8 mouse cellular contexts compared by ENCODE assay signal in the genomic region with DNA sequence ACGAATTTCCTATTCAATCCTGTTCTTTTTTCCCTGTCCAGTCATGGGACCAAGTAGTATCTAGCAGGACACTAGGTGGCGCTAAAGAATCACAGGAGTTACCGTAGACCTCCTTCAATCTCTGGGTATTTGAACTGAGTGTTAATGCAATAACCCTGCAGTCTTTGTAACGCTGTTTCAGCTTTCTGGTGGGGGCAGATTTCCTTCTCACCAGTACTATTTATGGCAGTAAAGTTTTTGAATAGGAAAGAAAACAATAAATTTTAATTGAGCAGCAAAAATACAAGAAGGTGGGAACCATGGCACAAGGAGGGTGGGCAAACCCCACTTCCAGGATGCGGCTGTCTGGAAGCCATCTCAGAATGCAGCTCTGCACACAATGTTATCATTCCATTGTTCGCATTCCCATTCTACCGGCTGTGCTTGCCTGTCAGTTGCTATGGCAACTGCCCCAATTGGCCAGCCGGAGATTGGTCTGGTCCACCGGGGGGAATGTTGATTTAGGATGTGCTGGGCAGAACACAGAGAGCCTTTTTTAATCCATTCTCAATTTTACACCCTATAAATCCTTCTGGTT.
A peak's percentile ranks its signal among the peaks of the same experiment; 100 is the strongest.
DNase-seq lines count a peak whose midpoint lies in the region; ATAC-seq and TF ChIP-seq lines count a peak whose summit lies in the region.

No protein-coding gene starts in this region.

- ATAC-seq in forebrain, postnatal 0 days, result peak; percentile 97
- peak; percentile 96 for ATAC-seq in hindbrain, embryonic 12.5 days (ENCODE audit: low FRiP score)

- 0 out of 2 replicates have a peak, but pooled peaks cover 5% of the 10 kb centered on the region for H3K36me3 ChIP-seq in forebrain, postnatal 0 days (ENCODE audit: insufficient read depth)
- no peaks in the 10 kb centered on the region for H3K36me3 ChIP-seq in hindbrain, embryonic 12.5 days

- peak overlapping the region; percentile 75 for H3K27ac ChIP-seq in forebrain, postnatal 0 days (ENCODE audit: low read depth, low read length)
- peak overlapping the region; percentile 84 for H3K27ac ChIP-seq in hindbrain, embryonic 12.5 days

- no peaks in the 10 kb centered on the region; the same call in 1 of the 2 replicates for H3K4me1 ChIP-seq in forebrain, postnatal 0 days (ENCODE audit: insufficient read depth)
- H3K4me1 ChIP-seq in hindbrain, embryonic 12.5 days, result peaks cover 13% of the 10 kb centered on the region

- H3K4me2 ChIP-seq in forebrain, postnatal 0 days (ENCODE audit: low read depth), result peak overlapping the region; percentile 31
- peak overlapping the region; percentile 31 for H3K4me2 ChIP-seq in hindbrain, embryonic 12.5 days (replicated peaks)

- H3K4me3 ChIP-seq in forebrain, postnatal 0 days (ENCODE audit: low read depth, low read length), result no peak overlapping the region
- H3K4me3 ChIP-seq in hindbrain, embryonic 12.5 days, result no peak overlapping the region

- intact Hi-C loops in heart, postnatal 25 days (cut with DNase I), result loop anchor here (1.0 to 10.0 kb wide), 3 partner anchors 254 to 1352 kb away; no protein-coding TSS in a partner anchor

- H3K27me3 ChIP-seq in forebrain, postnatal 0 days (ENCODE audit: insufficient read depth, low read length), result no peaks in the 10 kb centered on the region
- no peaks in the 10 kb centered on the region for H3K27me3 ChIP-seq in hindbrain, embryonic 12.5 days

- DNase-seq in heart, adult 11 months, result peak; percentile 82
- no peak for DNase-seq in heart, postnatal 25 days (ENCODE audit: low spot score)
- DNase-seq in cerebellum, adult 8-10 months, result peak; percentile 79
- peak; percentile 95 for DNase-seq in forebrain, postnatal 0 days
- DNase-seq in layer of hippocampus, adult 9-10 months (ENCODE audit: low spot score), result peak; percentile 71
- peak; percentile 80 for DNase-seq in lung, postnatal 10 days
- DNase-seq in right cerebral cortex, adult 2 months (ENCODE audit: low spot score in 2 of 2), result peak; percentile 71 to 82

- TF ChIP-seq CTCF in forebrain, postnatal 0 days (IDR thresholded peaks at IDR 0.05; ENCODE audit: low read depth), result peak; percentile 97

- H3K9ac ChIP-seq in forebrain, postnatal 0 days, result peak overlapping the region; percentile 23; the same call in 1 of the 2 replicates
- H3K9ac ChIP-seq in hindbrain, embryonic 12.5 days, result no peak overlapping the region

- 3% methylated on average over 9 of the region's 9 CpGs for WGBS in forebrain, postnatal 0 days
- 7% methylated on average over 9 of the region's 9 CpGs for WGBS in hindbrain, embryonic 12.5 days

- no peaks in the 10 kb centered on the region for H3K9me3 ChIP-seq in forebrain, postnatal 0 days (ENCODE audit: low read length)
- H3K9me3 ChIP-seq in hindbrain, embryonic 12.5 days (replicated peaks), result no peaks in the 10 kb centered on the region
